Mouse (Mus musculus) liver, adult 2 months (tissue): ENCODE data around the gene Edf1. TPM values are rescaled to one million over a fixed set of nuclear protein-coding genes. Genes with fewer than 3 reads are reported as not detected.

Source experiments
- DNase-seq: peaks from one replicate; pipeline ENCODE4 v3.0.0-alpha.2; 2011; ENCODE audit warnings: low read depth, low spot score; ENCODE audit errors: extremely low read depth
- H3K27ac ChIP-seq: fragments of 200-500 bp; replicated peaks from 2 replicates; pipeline ENCODE4 v1.5.1; 2012; ENCODE audit warnings: low read depth, mild to moderate bottlenecking, control low read depth, inconsistent platforms, low read length; ENCODE audit not compliant: insufficient read depth
- H3K27me3 ChIP-seq: fragments of 200-500 bp; 2 replicates; pipeline ENCODE4 v1.6.1; 2012; ENCODE audit warnings: mild to moderate bottlenecking, moderate library complexity, low read length, inconsistent platforms; ENCODE audit not compliant: control insufficient read depth, insufficient read depth
- H3K36me3 ChIP-seq: fragments of 200-500 bp; 2 replicates; pipeline ENCODE4 v1.6.1; 2012; ENCODE audit warnings: low read length, inconsistent platforms; ENCODE audit not compliant: control insufficient read depth, insufficient read depth
- H3K4me1 ChIP-seq: fragments of 200-500 bp; 2 replicates; pipeline ENCODE4 v1.6.1; 2011; ENCODE audit warnings: low read length; ENCODE audit not compliant: control insufficient read depth, insufficient read depth
- H3K4me3 ChIP-seq: fragments of 200-500 bp; 2 replicates; pipeline ENCODE4 v1.5.1; 2011; ENCODE audit warnings: low read depth, mild to moderate bottlenecking, control low read depth, low read length, moderate library complexity; ENCODE audit not compliant: insufficient read depth
- H3K79me2 ChIP-seq: fragments of 200-500 bp; 2 replicates; pipeline ENCODE4 v1.6.1; 2012; ENCODE audit warnings: inconsistent platforms, mild to moderate bottlenecking, low read length, moderate library complexity; ENCODE audit not compliant: control insufficient read depth, insufficient read depth
- H3K9ac ChIP-seq: fragments of 200-500 bp; 2 replicates; pipeline ENCODE4 v1.6.1; 2012; ENCODE audit warnings: low read depth, mild to moderate bottlenecking, control low read depth, inconsistent platforms, low read length
- CTCF ChIP-seq: fragments of 200-500 bp; IDR thresholded peaks from 2 replicates; pipeline ENCODE4 v1.5.1; 2011; ENCODE audit warnings: low read depth, low read length, control low read depth
- POLR2A ChIP-seq: fragments of 200-500 bp; IDR thresholded peaks from 2 replicates; pipeline ENCODE4 v1.6.1; 2011; ENCODE audit warnings: low read length, control low read depth; ENCODE audit not compliant: insufficient read depth; ENCODE audit errors: extremely low read depth
- WGBS: fragments of 180-500 bp; shearing (Covaris S2); methylation state at CpG from one replicate; pipeline ENCODE4 v1.1.7; 2018; 5-methylcytosine and 5-hydroxymethylcytosine counted together
- polyA plus RNA-seq: library from polyadenylated mRNA; depleted of rRNA; stranded (reverse); fragments of >200 nt; gene quantifications from 2 replicates; pipeline ENCODE4 v1.2.3, GENCODE M21; 2012
- total RNA-seq: library from RNA; depleted of rRNA; stranded (reverse); fragments of >200 nt; gene quantifications from 2 replicates; pipeline ENCODE4 v1.2.3, GENCODE M21; 2014

Gene Edf1
- total and polyA plus RNA-seq, 2 experiments: 153 to 247 TPM

DNA sequence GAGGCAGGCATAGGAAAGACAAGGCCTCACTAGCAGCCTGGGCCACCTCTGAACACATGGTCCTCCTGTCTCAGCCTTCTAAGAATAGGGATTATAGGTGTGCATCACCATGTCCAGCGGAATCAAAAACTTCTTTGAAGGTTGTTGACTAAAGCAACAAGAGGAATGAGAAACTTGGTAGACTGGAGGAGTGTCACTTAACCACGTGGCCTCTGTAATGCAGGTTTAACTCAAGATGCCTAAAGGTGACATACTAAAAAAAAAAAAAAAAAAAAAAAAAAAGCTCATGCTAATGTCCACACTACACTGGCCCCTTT is 22.8 kb upstream of the Edf1 start:
- Histone ChIP-seq H3K27ac (peak overlapping the region; percentile 42), H3K36me3 (peaks cover 23% of the 10 kb centered on the region)
- WGBS: 88% methylated on average over 2 of the region's 2 CpGs

GRCm38 (mm10) chr2:25536531-25536930 is 21.1 kb upstream of the Edf1 start:
- TF ChIP-seq CTCF (no peak), POLR2A (no peak)
- WGBS: 81% methylated on average over 8 of the region's 8 CpGs
- Histone ChIP-seq H3K4me1 (peaks cover 8% of the 10 kb centered on the region), H3K79me2 (no peaks in the 10 kb centered on the region), H3K9ac (no peak overlapping the region), H3K27ac (no peak overlapping the region), H3K27me3 (no peaks in the 10 kb centered on the region), H3K36me3 (peaks cover 16% of the 10 kb centered on the region), H3K4me3 (no peak overlapping the region)
- no peak for DNase-seq

More for the DNA sequence above, 22.8 kb upstream of the Edf1 start:
- Histone ChIP-seq H3K27me3 (no peaks in the 10 kb centered on the region), H3K9ac (no peak overlapping the region), H3K4me1 (peaks cover 8% of the 10 kb centered on the region), H3K79me2 (no peaks in the 10 kb centered on the region), H3K4me3 (no peak overlapping the region)
- TF ChIP-seq CTCF: no peak
- no peak for TF ChIP-seq POLR2A
- no peak for DNase-seq

DNA sequence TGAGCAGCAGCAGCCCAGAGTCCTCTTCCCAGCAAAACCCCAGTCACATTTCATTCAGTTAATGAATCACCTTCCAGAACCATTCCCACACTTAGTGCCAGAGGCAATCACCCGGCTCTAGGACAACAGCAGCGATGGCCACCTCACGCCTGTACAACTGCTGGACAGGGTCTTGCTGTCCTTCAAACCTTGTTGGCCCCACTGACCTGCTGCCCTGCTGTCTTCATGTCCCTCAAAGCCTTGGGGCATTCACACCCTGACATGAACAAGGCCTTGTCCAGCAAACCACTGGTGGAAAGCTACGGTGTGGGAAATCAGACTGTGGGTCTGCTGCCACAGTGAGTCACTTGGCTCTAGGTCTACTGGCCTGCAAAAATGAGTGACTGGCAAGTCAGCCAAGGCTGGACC is 17.1 kb upstream of the Edf1 start:
- Histone ChIP-seq H3K4me1 (no peaks in the 10 kb centered on the region), H3K36me3 (peaks cover 16% of the 10 kb centered on the region), H3K4me3 (no peak overlapping the region), H3K27ac (no peak overlapping the region), H3K27me3 (no peaks in the 10 kb centered on the region), H3K79me2 (peaks cover 15% of the 10 kb centered on the region), H3K9ac (no peak overlapping the region)
- no peak for TF ChIP-seq POLR2A
- TF ChIP-seq CTCF: no peak
- no peak for DNase-seq
- WGBS: 65% methylated on average over 4 of the region's 4 CpGs

DNA sequence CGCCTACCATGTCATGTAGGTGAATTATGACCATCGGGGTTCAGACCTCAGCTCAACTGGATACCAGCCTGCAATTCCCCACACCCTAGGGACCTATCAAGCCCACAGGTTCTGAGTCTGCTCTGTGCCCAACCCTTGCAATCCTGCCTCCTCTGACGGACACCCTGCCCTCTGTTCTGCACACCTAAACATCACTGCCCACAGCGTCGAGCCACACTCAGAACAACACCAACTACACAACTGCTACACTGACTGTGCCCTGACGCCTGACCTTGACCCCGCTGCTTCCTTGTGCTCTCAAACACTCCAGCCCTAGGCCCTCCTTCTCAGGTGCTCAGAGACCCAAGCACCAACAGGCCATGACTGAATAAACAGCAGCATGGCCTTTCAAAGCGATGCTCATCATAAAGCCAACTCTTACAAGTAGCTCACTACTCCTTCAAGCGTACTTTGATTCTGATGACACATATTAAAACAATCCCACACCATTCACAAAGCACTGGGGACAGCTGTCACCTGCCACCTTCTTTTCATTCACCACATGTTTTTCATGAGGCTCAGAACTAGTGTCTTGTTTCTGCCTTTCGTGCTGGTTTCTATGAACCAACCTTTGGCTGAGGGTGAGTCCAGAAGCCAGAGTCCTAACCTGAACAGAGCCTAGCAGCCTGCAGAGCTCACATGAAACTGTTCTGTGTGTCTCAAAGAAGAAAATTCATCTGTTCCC is 15.8 kb upstream of the Edf1 start:
- Histone ChIP-seq H3K27me3 (no peaks in the 10 kb centered on the region), H3K4me3 (no peak overlapping the region), H3K36me3 (peaks cover 10% of the 10 kb centered on the region), H3K9ac (no peak overlapping the region), H3K4me1 (peaks cover 5% of the 10 kb centered on the region), H3K27ac (no peak overlapping the region), H3K79me2 (peaks cover 24% of the 10 kb centered on the region)
- whole genome bisulfite sequencing: 84% methylated on average over 10 of the region's 10 CpGs
- DNase-seq: no peak
- TF ChIP-seq POLR2A (no peak), CTCF (no peak)

- DNase-seq: peak; percentile 52
- WGBS: 2% methylated on average over 43 of the region's 43 CpGs
- Histone ChIP-seq H3K4me3 (peak overlapping the region; percentile 68), H3K9ac (peak overlapping the region; percentile 80), H3K79me2 (peaks cover 24% of the 10 kb centered on the region), H3K4me1 (peaks cover 5% of the 10 kb centered on the region), H3K36me3 (no peaks in the 10 kb centered on the region), H3K27me3 (no peaks in the 10 kb centered on the region), H3K27ac (peak overlapping the region; percentile 80)
- TF ChIP-seq POLR2A (no peak), CTCF (no peak)
Observed at GRCm38 (mm10) chr2:25545996-25546810, 11.4 kb upstream of the Edf1 start.
